Mouse (Mus musculus): ENCODE results near the gene Rnf126. TPM values are rescaled to one million over a fixed set of nuclear protein-coding genes. Genes with fewer than 3 reads are reported as not detected.

Gene Rnf126
- polyA plus RNA-seq, 1 experiment from 2014 or later, result 62.5 TPM

Other genes starting within 250 kb of the Rnf126 start
- gene Plpp2, start 233.2 kb downstream of the Rnf126 start, polyA plus RNA-seq (2014; fragmentation: Nextera tagmentation; extraction: Ambion mirVana), result 10.3 TPM in 2 replicates
- 22.1 and 30.6 TPM in 2 replicates for gene Mier2, start 211.8 kb downstream of the Rnf126 start, polyA plus RNA-seq (2014; fragmentation: Nextera tagmentation; extraction: Ambion mirVana)
- gene Theg, start 179.6 kb downstream of the Rnf126 start, polyA plus RNA-seq (2014; fragmentation: Nextera tagmentation; extraction: Ambion mirVana), result not detected in 2 replicates
- gene C2cd4c, start 152.9 kb downstream of the Rnf126 start, polyA plus RNA-seq (2014; fragmentation: Nextera tagmentation; extraction: Ambion mirVana), result not detected in 2 replicates
- 1.5 and 1.6 TPM in 2 replicates for gene Shc2, start 129.0 kb downstream of the Rnf126 start, polyA plus RNA-seq (2014; fragmentation: Nextera tagmentation; extraction: Ambion mirVana)
- not detected in 2 replicates for gene Odf3l2, start 121.2 kb downstream of the Rnf126 start, polyA plus RNA-seq (2014; fragmentation: Nextera tagmentation; extraction: Ambion mirVana)
- gene Madcam1, start 102.4 kb downstream of the Rnf126 start, polyA plus RNA-seq (2014; fragmentation: Nextera tagmentation; extraction: Ambion mirVana), result 1.00 and 1.8 TPM in 2 replicates
- gene Tpgs1, start 97.6 kb downstream of the Rnf126 start, polyA plus RNA-seq (2014; fragmentation: Nextera tagmentation; extraction: Ambion mirVana), result 44.5 and 48.2 TPM in 2 replicates
- gene Cdc34, start 84.8 kb downstream of the Rnf126 start, polyA plus RNA-seq (2014; fragmentation: Nextera tagmentation; extraction: Ambion mirVana), result 106 and 109 TPM in 2 replicates
- gene Gzmm, start 77.9 kb downstream of the Rnf126 start, polyA plus RNA-seq (2014; fragmentation: Nextera tagmentation; extraction: Ambion mirVana), result 0.77 and 0.94 TPM in 2 replicates
- 989 and 1,200 TPM in 2 replicates for gene Bsg, start 62.5 kb downstream of the Rnf126 start, polyA plus RNA-seq (2014; fragmentation: Nextera tagmentation; extraction: Ambion mirVana)
- gene Hcn2, start 50.3 kb downstream of the Rnf126 start, polyA plus RNA-seq (2014; fragmentation: Nextera tagmentation; extraction: Ambion mirVana), result 0.05 and 0.19 TPM in 2 replicates
- gene Polrmt, start 20.4 kb downstream of the Rnf126 start, polyA plus RNA-seq (2014; fragmentation: Nextera tagmentation; extraction: Ambion mirVana), result 20.2 and 27.4 TPM in 2 replicates
- 0.12 and 0.38 TPM in 2 replicates for gene Fgf22, start 11.9 kb downstream of the Rnf126 start, polyA plus RNA-seq (2014; fragmentation: Nextera tagmentation; extraction: Ambion mirVana)
- gene Fstl3, start 10.3 kb upstream of the Rnf126 start, polyA plus RNA-seq (2014; fragmentation: Nextera tagmentation; extraction: Ambion mirVana), result 19.9 and 21.1 TPM in 2 replicates
- 0.08 TPM in 1 of 2 replicates, not detected in the other for gene Prss57, start 24.0 kb upstream of the Rnf126 start, polyA plus RNA-seq (2014; fragmentation: Nextera tagmentation; extraction: Ambion mirVana)
- gene Palm, start 26.6 kb upstream of the Rnf126 start, polyA plus RNA-seq (2014; fragmentation: Nextera tagmentation; extraction: Ambion mirVana), result 58.3 and 68.1 TPM in 2 replicates
- 0.61 and 1.5 TPM in 2 replicates for gene Misp, start 54.0 kb upstream of the Rnf126 start, polyA plus RNA-seq (2014; fragmentation: Nextera tagmentation; extraction: Ambion mirVana)
- 62.7 and 78.9 TPM in 2 replicates for gene Ptbp1, start 87.5 kb upstream of the Rnf126 start, polyA plus RNA-seq (2014; fragmentation: Nextera tagmentation; extraction: Ambion mirVana)
- 1.4 and 2.0 TPM in 2 replicates for gene Prtn3, start 107.5 kb upstream of the Rnf126 start, polyA plus RNA-seq (2014; fragmentation: Nextera tagmentation; extraction: Ambion mirVana)
- 6.9 and 9.4 TPM in 2 replicates for gene Plppr3, start 107.7 kb upstream of the Rnf126 start, polyA plus RNA-seq (2014; fragmentation: Nextera tagmentation; extraction: Ambion mirVana)
- 0.42 TPM in 1 of 2 replicates, not detected in the other for gene Elane, start 119.3 kb upstream of the Rnf126 start, polyA plus RNA-seq (2014; fragmentation: Nextera tagmentation; extraction: Ambion mirVana)
- not detected in 2 replicates for gene Cfd, start 123.9 kb upstream of the Rnf126 start, polyA plus RNA-seq (2014; fragmentation: Nextera tagmentation; extraction: Ambion mirVana)
- 34.7 TPM in 2 replicates for gene Med16, start 142.0 kb upstream of the Rnf126 start, polyA plus RNA-seq (2014; fragmentation: Nextera tagmentation; extraction: Ambion mirVana)
- gene Gm26602, start 143.9 kb upstream of the Rnf126 start, polyA plus RNA-seq (2014; fragmentation: Nextera tagmentation; extraction: Ambion mirVana), result 4.6 TPM in 1 of 2 replicates, not detected in the other
- 0.19 and 0.70 TPM in 2 replicates for gene Kiss1r, start 150.0 kb upstream of the Rnf126 start, polyA plus RNA-seq (2014; fragmentation: Nextera tagmentation; extraction: Ambion mirVana)
- gene R3hdm4, start 154.3 kb upstream of the Rnf126 start, polyA plus RNA-seq (2014; fragmentation: Nextera tagmentation; extraction: Ambion mirVana), result 96.7 and 98.5 TPM in 2 replicates
- gene Arid3a, start 160.1 kb upstream of the Rnf126 start, polyA plus RNA-seq (2014; fragmentation: Nextera tagmentation; extraction: Ambion mirVana), result 1.9 and 2.8 TPM in 2 replicates
- 73.2 and 84.4 TPM in 2 replicates for gene Wdr18, start 193.2 kb upstream of the Rnf126 start, polyA plus RNA-seq (2014; fragmentation: Nextera tagmentation; extraction: Ambion mirVana)
- 0.09 and 0.18 TPM in 2 replicates for gene Grin3b, start 203.8 kb upstream of the Rnf126 start, polyA plus RNA-seq (2014; fragmentation: Nextera tagmentation; extraction: Ambion mirVana)
- 16.2 and 20.3 TPM in 2 replicates for gene Tmem259, start 217.4 kb upstream of the Rnf126 start, polyA plus RNA-seq (2014; fragmentation: Nextera tagmentation; extraction: Ambion mirVana)
- 265 and 275 TPM in 2 replicates for gene Cnn2, start 221.6 kb upstream of the Rnf126 start, polyA plus RNA-seq (2014; fragmentation: Nextera tagmentation; extraction: Ambion mirVana)
- 1.6 and 1.7 TPM in 2 replicates for gene Abca7, start 229.5 kb upstream of the Rnf126 start, polyA plus RNA-seq (2014; fragmentation: Nextera tagmentation; extraction: Ambion mirVana)
- 3.0 and 3.4 TPM in 2 replicates for gene Arhgap45, start 249.7 kb upstream of the Rnf126 start, polyA plus RNA-seq (2014; fragmentation: Nextera tagmentation; extraction: Ambion mirVana)

Measured in heart, embryonic 14.5 days (tissue).